Mouse (Mus musculus): ENCODE results near the gene Frmd5. TPM values are rescaled to one million over a fixed set of nuclear protein-coding genes. Genes with fewer than 3 reads are reported as not detected.

The Frmd5 gene
- polyA plus RNA-seq, 1 experiment from 2014 or later, result 1.3 TPM

- H3K4me2 ChIP-seq (ENCODE audit: low read depth, low read length), result no peak overlapping the region
- H3K9ac ChIP-seq (ENCODE audit: low read depth, low read length), result no peak overlapping the region
- 76% methylated on average over 6 of the region's 6 CpGs for WGBS
- no peaks in the 10 kb centered on the region for H3K4me1 ChIP-seq (ENCODE audit: control insufficient read depth, insufficient read depth, low read length)
- no peaks in the 10 kb centered on the region for H3K27me3 ChIP-seq (replicated peaks; ENCODE audit: control insufficient read depth, insufficient read depth, low read length)
- H3K36me3 ChIP-seq (ENCODE audit: control insufficient read depth, insufficient read depth, low read length), result no peaks in the 10 kb centered on the region
- H3K9me3 ChIP-seq (ENCODE audit: control insufficient read depth, low read length), result no peaks in the 10 kb centered on the region
- H3K4me3 ChIP-seq (ENCODE audit: low read length), result no peak overlapping the region
- ATAC-seq, result no peak
- no peak overlapping the region for H3K27ac ChIP-seq (ENCODE audit: low read length)
These were observed 56.8 kb downstream of the Frmd5 start for GRCm38 (mm10) chr2:121750121-121750520.

DNA sequence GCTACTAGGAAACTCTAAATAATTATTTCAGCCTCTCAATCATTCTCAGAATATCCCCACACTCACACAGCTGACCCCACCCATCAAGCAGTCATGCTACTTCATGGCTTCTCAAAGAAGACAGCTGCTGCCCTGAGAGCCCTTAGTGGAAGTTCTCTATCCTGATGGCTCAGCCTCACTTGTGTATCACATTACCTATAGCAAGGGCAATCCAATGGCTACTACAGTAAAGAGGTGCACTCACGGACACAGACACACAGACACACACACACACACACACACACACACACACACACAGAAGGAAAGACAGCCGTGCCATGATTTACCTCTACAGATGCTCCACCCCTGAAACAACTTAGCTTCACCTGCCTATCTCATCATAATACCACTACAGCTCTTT is 65.7 kb downstream of the Frmd5 start:
- ATAC-seq, result no peak
- H3K4me2 ChIP-seq (ENCODE audit: low read depth, low read length), result no peak overlapping the region
- 87% methylated on average over 2 of the region's 2 CpGs for WGBS

DNA sequence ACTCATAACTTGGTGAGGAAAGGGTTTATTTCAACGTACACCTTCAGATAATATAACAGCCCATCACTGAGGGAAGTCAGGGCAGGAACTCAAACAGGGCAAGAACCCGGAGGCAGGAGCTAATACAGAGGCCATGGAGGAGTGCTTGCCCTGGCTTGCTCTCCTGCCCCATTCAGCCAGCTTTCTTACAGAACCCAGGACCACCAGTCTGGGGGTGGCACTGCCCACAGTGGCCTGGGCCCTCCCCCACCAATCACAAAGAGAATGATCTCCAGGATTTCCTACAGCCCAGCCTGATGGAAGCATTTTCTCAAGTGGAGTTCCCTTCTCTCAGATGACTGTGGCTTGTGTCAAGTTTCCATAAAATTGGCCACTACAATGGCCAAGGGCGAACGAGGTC is 67.5 kb downstream of the Frmd5 start:
- Histone ChIP-seq H3K9ac (ENCODE audit: low read depth, low read length) (no peak overlapping the region), H3K27me3 (replicated peaks; ENCODE audit: control insufficient read depth, insufficient read depth, low read length) (no peaks in the 10 kb centered on the region), H3K4me1 (ENCODE audit: control insufficient read depth, insufficient read depth, low read length) (no peaks in the 10 kb centered on the region), H3K9me3 (ENCODE audit: control insufficient read depth, low read length) (no peaks in the 10 kb centered on the region), H3K4me2 (ENCODE audit: low read depth, low read length) (no peak overlapping the region), H3K36me3 (ENCODE audit: control insufficient read depth, insufficient read depth, low read length) (no peaks in the 10 kb centered on the region), H3K27ac (ENCODE audit: low read length) (no peak overlapping the region), H3K4me3 (ENCODE audit: low read length) (no peak overlapping the region)
- no peak for ATAC-seq
- 95% methylated on average over 4 of the region's 4 CpGs for WGBS

More for the DNA sequence above, 65.7 kb downstream of the Frmd5 start:
- H3K36me3 ChIP-seq (ENCODE audit: control insufficient read depth, insufficient read depth, low read length), result no peaks in the 10 kb centered on the region
- no peak overlapping the region for H3K27ac ChIP-seq (ENCODE audit: low read length)
- no peaks in the 10 kb centered on the region for H3K9me3 ChIP-seq (ENCODE audit: control insufficient read depth, low read length)
- H3K4me3 ChIP-seq (ENCODE audit: low read length), result no peak overlapping the region
- no peak overlapping the region for H3K9ac ChIP-seq (ENCODE audit: low read depth, low read length)
- H3K4me1 ChIP-seq (ENCODE audit: control insufficient read depth, insufficient read depth, low read length), result no peaks in the 10 kb centered on the region
- no peaks in the 10 kb centered on the region for H3K27me3 ChIP-seq (replicated peaks; ENCODE audit: control insufficient read depth, insufficient read depth, low read length)

DNA sequence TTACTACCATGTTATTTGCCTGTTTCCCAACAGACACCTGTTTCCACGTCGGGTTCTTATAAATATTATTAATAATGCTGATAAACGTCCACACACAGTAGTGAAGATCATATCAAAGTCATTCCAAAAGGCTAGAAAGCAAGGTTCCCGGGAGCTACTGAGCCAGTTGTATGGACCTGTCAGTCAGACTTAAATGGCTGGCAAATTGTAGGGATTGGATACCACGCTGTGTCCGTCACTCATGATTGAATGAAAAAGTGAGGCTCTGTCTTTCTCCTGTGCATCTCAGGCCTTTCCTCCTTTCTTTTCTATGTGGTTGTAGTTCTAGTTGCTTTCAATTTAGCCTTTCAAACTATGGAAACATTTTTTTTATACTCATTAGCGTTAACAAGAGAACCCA is 73.5 kb downstream of the Frmd5 start:
- no peak overlapping the region for H3K27ac ChIP-seq (ENCODE audit: low read length)
- H3K27me3 ChIP-seq (replicated peaks; ENCODE audit: control insufficient read depth, insufficient read depth, low read length), result no peaks in the 10 kb centered on the region
- H3K4me1 ChIP-seq (ENCODE audit: control insufficient read depth, insufficient read depth, low read length), result no peaks in the 10 kb centered on the region
- H3K4me2 ChIP-seq (ENCODE audit: low read depth, low read length), result no peak overlapping the region
- no peaks in the 10 kb centered on the region for H3K9me3 ChIP-seq (ENCODE audit: control insufficient read depth, low read length)
- no peak overlapping the region for H3K4me3 ChIP-seq (ENCODE audit: low read length)
- no peak for ATAC-seq
- 84% methylated on average over 7 of the region's 7 CpGs for WGBS
- H3K9ac ChIP-seq (ENCODE audit: low read depth, low read length), result no peak overlapping the region
- no peaks in the 10 kb centered on the region for H3K36me3 ChIP-seq (ENCODE audit: control insufficient read depth, insufficient read depth, low read length)

DNA sequence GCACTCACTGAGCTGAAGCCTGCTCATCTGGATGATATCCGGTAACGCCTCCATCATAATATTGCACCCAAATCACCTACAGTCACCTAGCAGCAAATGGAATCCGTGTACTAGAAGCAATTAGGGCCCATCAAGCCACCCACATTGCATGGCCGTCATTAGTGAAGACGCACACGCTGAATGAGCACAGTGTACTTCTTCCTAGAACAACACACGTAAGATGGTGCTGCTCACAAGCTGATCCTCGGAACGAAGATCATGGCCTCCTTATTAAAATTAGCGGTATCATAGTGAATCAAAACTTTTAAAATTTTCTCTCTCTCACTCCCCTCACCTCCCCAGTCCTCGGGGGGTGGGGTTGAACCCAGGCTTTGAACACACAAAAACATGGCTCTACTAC is 76.4 kb downstream of the Frmd5 start:
- Histone ChIP-seq H3K9me3 (ENCODE audit: control insufficient read depth, low read length) (no peaks in the 10 kb centered on the region), H3K27ac (ENCODE audit: low read length) (no peak overlapping the region), H3K9ac (ENCODE audit: low read depth, low read length) (no peak overlapping the region), H3K4me2 (ENCODE audit: low read depth, low read length) (no peak overlapping the region), H3K27me3 (replicated peaks; ENCODE audit: control insufficient read depth, insufficient read depth, low read length) (no peaks in the 10 kb centered on the region), H3K36me3 (ENCODE audit: control insufficient read depth, insufficient read depth, low read length) (no peaks in the 10 kb centered on the region), H3K4me3 (ENCODE audit: low read length) (no peak overlapping the region), H3K4me1 (ENCODE audit: control insufficient read depth, insufficient read depth, low read length) (no peaks in the 10 kb centered on the region)
- 93% methylated on average over 11 of the region's 11 CpGs for WGBS
- no peak for ATAC-seq

DNA sequence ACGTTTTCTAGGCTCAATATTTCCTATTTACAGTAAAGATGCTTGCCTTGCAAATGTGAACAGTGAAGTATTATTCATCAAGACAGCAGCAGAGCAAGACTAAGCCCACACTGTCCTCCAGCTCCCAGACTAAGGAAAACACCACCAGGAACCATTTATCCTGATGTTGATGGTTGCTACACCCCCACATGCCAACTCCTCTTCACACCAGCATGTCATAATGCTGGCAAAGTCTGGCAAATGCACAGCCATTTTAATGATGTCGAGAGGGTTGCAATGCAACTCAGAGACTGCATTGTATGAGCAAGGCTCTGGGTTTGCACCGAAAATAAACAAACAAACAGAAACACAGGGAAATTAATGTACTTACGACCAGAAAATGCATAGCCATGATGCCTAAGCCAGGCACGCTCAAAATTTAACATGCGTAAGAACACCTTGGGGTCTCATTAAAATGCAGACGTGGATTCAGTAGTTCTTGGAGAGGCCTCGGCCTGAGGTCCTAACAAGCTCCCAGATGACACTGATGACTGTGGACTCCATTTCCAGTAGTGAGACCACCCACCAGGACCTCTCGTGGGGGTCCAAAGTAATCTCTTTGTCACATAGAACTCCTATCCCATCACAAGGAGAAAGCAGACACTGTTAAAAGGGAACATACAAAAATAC is 77.8 kb downstream of the Frmd5 start:
- H3K4me3 ChIP-seq (ENCODE audit: low read length), result no peak overlapping the region
- no peak overlapping the region for H3K4me2 ChIP-seq (ENCODE audit: low read depth, low read length)
- no peak overlapping the region for H3K27ac ChIP-seq (ENCODE audit: low read length)
- no peak overlapping the region for H3K9ac ChIP-seq (ENCODE audit: low read depth, low read length)
- H3K36me3 ChIP-seq (ENCODE audit: control insufficient read depth, insufficient read depth, low read length), result no peaks in the 10 kb centered on the region
- H3K9me3 ChIP-seq (ENCODE audit: control insufficient read depth, low read length), result no peaks in the 10 kb centered on the region
- ATAC-seq, result no peak
- H3K4me1 ChIP-seq (ENCODE audit: control insufficient read depth, insufficient read depth, low read length), result no peaks in the 10 kb centered on the region
- H3K27me3 ChIP-seq (replicated peaks; ENCODE audit: control insufficient read depth, insufficient read depth, low read length), result no peaks in the 10 kb centered on the region
- WGBS, result 79% methylated on average over 9 of the region's 9 CpGs

GRCm38 (mm10) chr2:121724866-121725265 is 82.0 kb downstream of the Frmd5 start:
- Histone ChIP-seq H3K4me3 (ENCODE audit: low read length) (no peak overlapping the region), H3K4me1 (ENCODE audit: control insufficient read depth, insufficient read depth, low read length) (no peaks in the 10 kb centered on the region), H3K27me3 (replicated peaks; ENCODE audit: control insufficient read depth, insufficient read depth, low read length) (no peaks in the 10 kb centered on the region), H3K4me2 (ENCODE audit: low read depth, low read length) (no peak overlapping the region), H3K9me3 (ENCODE audit: control insufficient read depth, low read length) (no peaks in the 10 kb centered on the region), H3K9ac (ENCODE audit: low read depth, low read length) (no peak overlapping the region), H3K36me3 (ENCODE audit: control insufficient read depth, insufficient read depth, low read length) (no peaks in the 10 kb centered on the region), H3K27ac (ENCODE audit: low read length) (no peak overlapping the region)
- ATAC-seq, result no peak
- 75% methylated on average over 4 of the region's 4 CpGs for WGBS

DNA sequence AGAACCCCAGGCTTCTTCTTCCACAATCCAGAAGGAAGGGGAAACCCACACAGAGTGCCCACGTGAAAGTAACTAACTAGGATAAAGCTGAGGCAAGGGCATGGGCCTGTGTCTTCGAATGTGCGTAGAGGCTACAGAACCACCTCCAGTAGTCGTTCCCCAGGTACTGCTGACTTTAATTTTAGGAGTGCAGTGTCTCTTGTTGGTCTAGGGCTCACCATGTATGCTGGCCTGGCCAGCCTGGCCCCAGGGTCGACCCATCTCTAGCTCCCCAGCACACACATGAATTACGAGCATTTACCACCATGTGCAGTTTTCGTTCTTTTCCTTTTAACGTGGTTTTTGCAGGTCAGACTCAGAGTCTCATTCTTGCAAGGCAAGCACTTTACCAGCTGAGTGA is 83.1 kb downstream of the Frmd5 start:
- Histone ChIP-seq H3K4me2 (ENCODE audit: low read depth, low read length) (no peak overlapping the region), H3K9ac (ENCODE audit: low read depth, low read length) (no peak overlapping the region), H3K4me3 (ENCODE audit: low read length) (no peak overlapping the region), H3K27ac (ENCODE audit: low read length) (no peak overlapping the region), H3K36me3 (ENCODE audit: control insufficient read depth, insufficient read depth, low read length) (no peaks in the 10 kb centered on the region), H3K4me1 (ENCODE audit: control insufficient read depth, insufficient read depth, low read length) (no peaks in the 10 kb centered on the region), H3K9me3 (ENCODE audit: control insufficient read depth, low read length) (no peaks in the 10 kb centered on the region), H3K27me3 (replicated peaks; ENCODE audit: control insufficient read depth, insufficient read depth, low read length) (no peaks in the 10 kb centered on the region)
- 85% methylated on average over 8 of the region's 8 CpGs for WGBS
- no peak for ATAC-seq

DNA sequence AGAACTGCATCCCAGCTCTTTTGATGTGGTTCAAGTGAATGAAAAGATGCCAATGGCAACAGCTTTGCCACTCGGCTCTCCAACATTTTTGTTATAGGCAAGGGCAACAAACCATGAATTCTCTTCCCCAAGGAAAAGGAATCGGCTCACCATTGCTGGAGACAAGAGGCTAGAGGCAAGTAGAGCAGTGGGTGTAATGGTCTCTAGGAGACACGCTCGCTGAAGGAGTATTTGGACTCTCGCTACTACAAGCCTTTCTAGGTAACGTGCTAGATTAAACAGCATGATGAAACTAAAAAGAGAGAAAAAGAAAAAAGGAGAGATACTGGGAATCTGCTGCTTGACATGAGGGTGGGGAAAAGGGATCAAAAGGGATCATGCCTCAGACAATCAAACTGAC is 87.9 kb downstream of the Frmd5 start:
- no peak overlapping the region for H3K4me2 ChIP-seq (ENCODE audit: low read depth, low read length)
- no peaks in the 10 kb centered on the region for H3K9me3 ChIP-seq (ENCODE audit: control insufficient read depth, low read length)
- no peak overlapping the region for H3K9ac ChIP-seq (ENCODE audit: low read depth, low read length)
- H3K27ac ChIP-seq (ENCODE audit: low read length), result no peak overlapping the region
- WGBS, result 86% methylated on average over 6 of the region's 6 CpGs
- no peaks in the 10 kb centered on the region for H3K4me1 ChIP-seq (ENCODE audit: control insufficient read depth, insufficient read depth, low read length)
- no peaks in the 10 kb centered on the region for H3K27me3 ChIP-seq (replicated peaks; ENCODE audit: control insufficient read depth, insufficient read depth, low read length)
- no peaks in the 10 kb centered on the region for H3K36me3 ChIP-seq (ENCODE audit: control insufficient read depth, insufficient read depth, low read length)
- ATAC-seq, result no peak
- H3K4me3 ChIP-seq (ENCODE audit: low read length), result no peak overlapping the region

GRCm38 (mm10) chr2:121717133-121717532 is 89.8 kb downstream of the Frmd5 start:
- H3K36me3 ChIP-seq (ENCODE audit: control insufficient read depth, insufficient read depth, low read length), result no peaks in the 10 kb centered on the region
- H3K9me3 ChIP-seq (ENCODE audit: control insufficient read depth, low read length), result no peaks in the 10 kb centered on the region
- no peaks in the 10 kb centered on the region for H3K4me1 ChIP-seq (ENCODE audit: control insufficient read depth, insufficient read depth, low read length)
- no peak overlapping the region for H3K4me2 ChIP-seq (ENCODE audit: low read depth, low read length)
- H3K9ac ChIP-seq (ENCODE audit: low read depth, low read length), result no peak overlapping the region
- WGBS, result 68% methylated on average over 3 of the region's 3 CpGs
- H3K27ac ChIP-seq (ENCODE audit: low read length), result no peak overlapping the region
- no peak overlapping the region for H3K4me3 ChIP-seq (ENCODE audit: low read length)
- H3K27me3 ChIP-seq (replicated peaks; ENCODE audit: control insufficient read depth, insufficient read depth, low read length), result no peaks in the 10 kb centered on the region
- no peak for ATAC-seq

Data from intestine, embryonic 16.5 days (tissue).